Mouse (Mus musculus) skeletal muscle tissue, adult 2 months (tissue): ENCODE data around the gene Ebi3.

Source experiments
- DNase-seq: peaks from one replicate; pipeline ENCODE4 v3.0.0-alpha.2; 2012; ENCODE audit warnings: low read depth, low spot score

Ebi3 gene

GRCm38 (mm10) chr17:56003000-56003399 lies 50.6 kb downstream of the Ebi3 start:
- DNase-seq, result no peak

DNA sequence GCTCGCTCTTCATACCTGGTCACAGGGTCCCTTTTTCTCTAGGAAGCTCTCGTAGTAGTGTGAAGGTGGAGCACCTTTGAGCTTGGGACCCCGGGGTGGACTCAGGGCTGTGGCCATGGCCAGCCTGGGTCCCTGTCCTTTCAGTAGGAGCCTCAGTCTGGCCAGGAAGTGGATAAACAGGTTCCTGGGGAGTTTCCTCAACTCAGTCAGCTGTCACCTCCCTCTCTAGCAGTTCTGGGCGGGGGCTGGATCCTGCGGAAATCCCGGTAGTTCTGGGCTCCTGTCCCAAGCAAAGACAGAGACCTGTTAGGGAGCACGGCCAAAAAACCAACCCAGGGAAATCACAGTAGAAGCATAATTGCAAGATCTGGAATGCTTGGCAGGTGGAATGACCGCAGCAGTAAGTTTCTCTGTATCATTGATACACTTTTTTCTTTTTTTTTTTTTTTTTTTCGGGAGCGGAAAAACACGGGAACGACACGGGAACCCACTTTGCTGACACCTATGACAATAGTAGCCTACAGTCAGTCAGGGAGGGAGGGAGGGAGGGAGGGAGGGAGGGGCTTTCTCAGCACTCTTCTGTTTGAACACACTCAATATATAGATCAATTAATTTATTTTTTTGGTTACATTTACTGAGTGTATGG lies 53.1 kb downstream of the Ebi3 start, which contains the start of the genes Stap2 and Mpnd:
Gene Stap2 (minus strand): TSS at position 170 of the 647 bp plus-strand sequence.
Gene Mpnd (plus strand): TSS at position 297 of the 647 bp plus-strand sequence.
- DNase-seq, result peak; percentile 83
